Mouse (Mus musculus): ENCODE results near the gene Gm5142. TPM values are rescaled to one million over a fixed set of nuclear protein-coding genes. Genes with fewer than 3 reads are reported as not detected.

Gene Gm5142
- total RNA-seq (2021) = not detected
- not detected in 2 replicates for polyA plus RNA-seq (2012; rRNA removed)
- long read RNA-seq = 0 reads

GRCm38 (mm10) chr14:59178649-59179048, at the start of gene Gm5142:
Gm5142 (minus strand) TSS chr14:59178749.
- DNase-seq = no peak

- DNase-seq = no peak
Observed at GRCm38 (mm10) chr14:59226240-59226639, 47.7 kb upstream of the Gm5142 start.

DNA sequence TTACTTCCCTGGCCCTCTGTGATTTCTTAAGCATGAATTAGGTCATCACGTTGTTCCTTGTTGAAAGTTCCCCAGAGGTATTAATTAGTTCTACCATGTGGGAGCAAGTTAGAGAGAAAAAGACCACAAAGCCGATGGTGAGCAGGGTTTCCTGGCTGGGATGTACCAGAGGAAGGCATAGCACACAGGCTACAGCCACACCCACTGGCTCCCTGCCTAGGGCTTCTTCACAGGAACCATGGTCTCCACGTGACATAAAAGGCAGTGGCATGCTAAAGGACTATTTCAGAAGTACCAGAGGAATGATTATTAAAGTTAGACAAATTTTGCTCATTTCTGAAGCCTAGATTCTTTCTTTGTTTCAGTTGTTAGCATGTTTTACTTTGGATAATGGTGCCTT, 40.7 kb upstream of the Gm5142 start:
- DNase-seq = no peak

DNA sequence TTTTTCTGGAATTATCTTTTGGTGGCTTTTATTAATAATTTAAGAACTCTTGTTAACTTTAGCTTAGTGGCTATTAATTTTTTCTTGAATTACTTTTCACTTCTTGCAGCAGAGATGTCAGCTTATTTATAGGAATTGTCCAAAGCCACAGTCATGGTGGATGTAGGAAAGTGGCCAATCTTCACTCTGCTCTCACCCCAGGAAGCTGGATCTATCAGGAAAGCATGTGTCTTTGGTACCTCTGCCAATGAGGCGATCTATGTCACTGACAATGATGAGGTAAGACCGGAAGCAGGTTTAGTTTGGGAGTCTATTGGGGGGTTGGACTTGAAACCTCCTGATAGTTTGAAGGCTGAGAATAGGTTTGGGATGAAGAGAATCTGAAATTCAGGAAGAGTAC, 31.3 kb upstream of the Gm5142 start:
- no peak for DNase-seq

DNA sequence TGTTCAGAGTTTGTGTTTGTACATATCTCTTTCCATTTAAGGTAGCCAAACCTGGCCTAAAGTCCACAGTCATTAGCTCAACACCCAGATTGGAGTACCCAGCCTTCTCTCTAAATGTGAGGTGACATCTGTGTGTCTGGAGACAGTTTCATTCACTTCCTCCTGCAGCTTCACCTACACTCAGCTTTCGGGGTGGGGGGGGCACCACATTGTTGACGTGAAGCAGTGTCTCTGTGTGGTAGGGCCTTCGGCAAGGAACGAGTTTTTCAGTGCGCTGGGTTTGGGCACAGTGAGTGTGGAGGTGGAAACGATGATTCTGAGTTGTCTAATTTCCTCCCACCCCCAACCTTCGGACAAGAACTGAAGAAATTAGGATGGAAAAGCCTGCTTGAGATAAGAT, 30.5 kb upstream of the Gm5142 start:
- DNase-seq = no peak

GRCm38 (mm10) chr14:59205976-59206583, 27.5 kb upstream of the Gm5142 start:
- no peak for DNase-seq

- no peak for DNase-seq
Observed at GRCm38 (mm10) chr14:59205461-59205860, 26.9 kb upstream of the Gm5142 start.

- no peak for DNase-seq
Observed at GRCm38 (mm10) chr14:59201604-59202215, 23.2 kb upstream of the Gm5142 start.

DNA sequence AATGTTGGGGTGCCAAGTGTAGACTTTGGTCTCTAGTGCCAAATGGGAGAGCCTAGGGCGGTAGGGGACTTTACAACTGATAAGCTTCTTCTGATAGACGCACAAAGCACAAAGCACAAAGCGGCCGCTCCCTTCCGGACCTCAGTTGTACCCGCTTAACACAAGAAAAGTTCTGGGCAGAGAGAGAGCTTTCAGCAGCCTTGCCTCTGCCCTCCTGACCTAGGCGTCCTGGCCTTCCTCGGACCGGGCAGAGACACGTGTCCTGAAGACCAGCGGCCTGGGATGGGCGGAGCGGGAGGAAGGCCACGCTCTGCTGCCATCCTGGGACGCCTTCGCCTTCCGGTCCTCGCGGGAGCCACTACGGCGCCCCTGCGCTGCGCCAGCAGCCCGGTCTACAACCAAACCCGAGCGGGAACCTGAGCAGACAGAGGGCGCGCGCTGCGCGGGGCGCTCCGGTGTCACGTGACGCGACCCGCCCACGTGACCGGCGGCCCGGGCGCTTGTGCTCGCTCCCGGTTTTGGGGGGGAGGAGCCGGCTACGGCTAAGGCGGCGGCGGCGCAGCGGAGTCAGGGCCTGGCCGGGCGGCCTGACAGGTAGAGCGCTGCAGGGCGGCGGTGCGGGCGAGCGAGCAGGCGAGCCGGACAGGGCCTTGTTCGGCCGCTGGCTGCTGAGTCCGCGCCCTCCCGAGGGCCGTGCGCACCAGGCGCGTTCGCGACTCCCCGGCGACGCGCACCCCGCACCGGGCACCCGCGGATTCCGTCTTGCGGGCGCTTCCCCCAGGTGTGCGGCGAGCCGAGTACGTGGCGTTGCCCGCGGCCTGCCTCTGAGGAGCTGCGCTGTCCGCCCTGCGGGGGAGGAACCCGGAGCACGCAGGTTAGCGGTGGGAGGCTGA, 22.4 kb upstream of the Gm5142 start, which contains the start of gene Rcbtb1:
Gene Rcbtb1, plus strand, starts transcription at position 499 of the 893 bp plus-strand sequence.
- DNase-seq = peak; percentile 98

DNA sequence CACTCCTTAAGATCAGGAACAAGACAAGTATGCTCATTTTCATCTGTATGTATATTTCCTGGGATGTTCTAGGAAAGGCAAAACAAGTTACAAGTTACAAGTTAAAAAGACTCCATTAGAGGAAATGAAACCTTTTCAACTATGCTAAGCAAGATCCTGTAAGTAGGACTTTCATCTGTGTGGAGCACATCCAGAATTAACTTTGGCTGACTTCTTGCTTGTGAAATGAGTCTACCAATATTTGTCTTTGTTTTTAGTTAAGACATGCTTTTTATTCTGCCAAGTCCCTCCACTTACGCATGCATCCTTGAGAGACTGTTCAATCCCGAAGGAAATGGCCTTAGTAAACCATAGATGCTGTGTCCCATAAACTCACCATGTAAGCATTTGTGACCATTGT, 7.6 kb upstream of the Gm5142 start:
- no peak for DNase-seq

- no peak for DNase-seq
Observed at GRCm38 (mm10) chr14:59185514-59185913, 7.0 kb upstream of the Gm5142 start.

GRCm38 (mm10) chr14:59182732-59183131, 4.2 kb upstream of the Gm5142 start:
- DNase-seq = no peak

DNA sequence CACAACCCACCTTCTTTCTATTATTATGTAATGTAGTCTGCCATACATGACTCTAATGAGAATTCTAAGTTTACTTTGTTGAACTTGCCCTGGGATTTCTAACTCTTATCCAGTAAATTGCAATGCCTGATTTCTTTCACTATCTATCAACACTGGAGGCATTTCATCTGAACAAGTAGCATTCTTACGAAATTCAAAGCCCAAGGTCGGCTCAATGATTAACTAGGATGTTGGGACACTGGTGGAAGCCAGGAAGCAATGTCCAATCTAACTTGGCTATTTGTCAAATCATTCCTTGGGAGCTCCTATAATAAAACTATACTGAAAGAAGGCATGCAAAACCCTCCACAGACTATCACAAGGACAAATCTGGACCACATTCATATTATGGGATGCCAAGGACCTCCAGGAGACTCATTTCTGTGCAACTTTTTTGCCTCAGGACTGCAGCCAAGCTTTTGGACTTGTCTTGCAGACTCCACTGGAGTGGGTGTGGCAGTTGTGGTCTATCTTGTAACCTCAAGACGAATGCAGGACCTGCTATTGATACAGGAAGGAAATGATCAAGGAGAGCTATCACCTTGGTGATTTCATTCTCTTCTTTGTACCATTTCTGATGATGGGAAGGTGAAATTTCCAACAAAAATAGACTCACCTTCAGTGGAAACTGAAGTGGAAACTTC, 21.4 kb downstream of the Gm5142 start:
- peak; percentile 71 for DNase-seq

- no peak for DNase-seq
Observed at GRCm38 (mm10) chr14:59155589-59155988, 23.0 kb downstream of the Gm5142 start.

DNA sequence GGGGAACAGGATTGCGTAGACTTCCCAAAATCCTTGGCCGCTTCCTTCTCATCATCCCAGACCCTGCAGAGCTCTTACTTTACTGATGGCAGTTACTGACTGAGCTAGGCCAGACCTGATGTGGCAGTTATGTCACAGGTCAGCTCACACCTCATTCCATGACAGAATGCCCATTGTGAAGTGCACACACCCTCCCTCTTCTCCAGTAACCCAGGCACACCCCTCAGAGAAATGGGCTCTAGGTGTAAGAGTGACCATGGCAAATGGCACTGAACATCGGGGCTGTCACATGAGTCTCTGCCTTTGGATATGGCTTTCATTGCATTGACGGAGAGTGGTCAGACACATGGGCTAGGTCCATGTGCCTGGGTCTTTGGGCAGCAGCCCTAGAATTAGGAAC, 35.8 kb downstream of the Gm5142 start, which contains the start of gene 1700129C05Rik:
Gene 1700129C05Rik, minus strand, starts transcription at position 101 of the 400 bp plus-strand sequence.
- DNase-seq = no peak

DNA sequence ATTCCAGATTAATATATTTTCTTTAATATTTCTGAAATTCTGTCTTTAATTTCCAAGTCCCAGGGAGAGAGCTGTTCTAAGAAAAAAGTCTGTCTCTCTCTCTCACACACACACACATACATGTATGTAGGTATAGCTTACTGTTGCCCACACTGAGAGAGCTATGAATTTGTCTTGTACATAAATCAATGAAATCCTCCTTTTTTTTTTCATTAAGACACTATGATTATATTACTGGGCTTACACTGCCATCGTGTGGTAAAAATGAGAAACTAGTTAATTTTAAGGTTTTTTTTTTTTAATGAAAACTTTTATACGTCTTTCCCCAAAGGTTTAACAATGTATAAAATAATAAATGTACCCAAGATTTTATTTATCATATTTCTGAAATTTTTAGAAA, 64.3 kb downstream of the Gm5142 start:
- DNase-seq = no peak

Other genes starting within 250 kb of the Gm5142 start
- not detected for gene 1700129C05Rik, start 35.9 kb downstream of the Gm5142 start, total RNA-seq (2021)
- gene 1700129C05Rik, start 35.9 kb downstream of the Gm5142 start, polyA plus RNA-seq (2012; rRNA removed) = not detected in 2 replicates
- gene Rcbtb1, start 22.5 kb upstream of the Gm5142 start, total RNA-seq (2021) = 10 to 100 TPM; 24.8 to 35.2 TPM
- 19.4 and 24.7 TPM in 2 replicates for gene Rcbtb1, start 22.5 kb upstream of the Gm5142 start, polyA plus RNA-seq (2012; rRNA removed)
- under 1 TPM in 1 of 2 experiments, not detected in 1; 0.48 TPM for gene Gm6904, start 81.5 kb upstream of the Gm5142 start, total RNA-seq (2021)
- gene Gm6904, start 81.5 kb upstream of the Gm5142 start, polyA plus RNA-seq (2012; rRNA removed) = not detected in 2 replicates
- gene Phf11a, start 118.8 kb upstream of the Gm5142 start, total RNA-seq (2021) = under 1 TPM in 1 of 2 experiments, not detected in 1; 0.79 TPM
- 0.30 and 0.61 TPM in 2 replicates for gene Phf11a, start 118.8 kb upstream of the Gm5142 start, polyA plus RNA-seq (2012; rRNA removed)
- 1 to 10 TPM; 2.6 to 3.2 TPM for gene Phf11b, start 162.6 kb upstream of the Gm5142 start, total RNA-seq (2021)
- 0.49 and 0.55 TPM in 2 replicates for gene Phf11b, start 162.6 kb upstream of the Gm5142 start, polyA plus RNA-seq (2012; rRNA removed)
- gene Phf11d, start 186.7 kb upstream of the Gm5142 start, total RNA-seq (2021) = 1 to 10 TPM; 6.2 to 6.7 TPM
- gene Phf11d, start 186.7 kb upstream of the Gm5142 start, polyA plus RNA-seq (2012; rRNA removed) = 3.7 and 4.1 TPM in 2 replicates
- under 1 TPM; 0.48 to 0.78 TPM for gene Phf11c, start 216.6 kb upstream of the Gm5142 start, total RNA-seq (2021)
- 0.08 and 0.09 TPM in 2 replicates for gene Phf11c, start 216.6 kb upstream of the Gm5142 start, polyA plus RNA-seq (2012; rRNA removed)